Mouse (Mus musculus) retina, postnatal 1 day (tissue): ENCODE measurements around the gene Mdm2.
A peak's percentile ranks its signal among the peaks of the same experiment; 100 is the strongest.
"Not testable (repeated sequence)": the region's sequence is repeated elsewhere in the genome, so short reads cannot be mapped to it uniquely, and the experiment has no call there.

Source experiments
- DNase-seq: peaks from one replicate; pipeline ENCODE4 v3.0.0-alpha.2; 2012

Mdm2 gene

DNA sequence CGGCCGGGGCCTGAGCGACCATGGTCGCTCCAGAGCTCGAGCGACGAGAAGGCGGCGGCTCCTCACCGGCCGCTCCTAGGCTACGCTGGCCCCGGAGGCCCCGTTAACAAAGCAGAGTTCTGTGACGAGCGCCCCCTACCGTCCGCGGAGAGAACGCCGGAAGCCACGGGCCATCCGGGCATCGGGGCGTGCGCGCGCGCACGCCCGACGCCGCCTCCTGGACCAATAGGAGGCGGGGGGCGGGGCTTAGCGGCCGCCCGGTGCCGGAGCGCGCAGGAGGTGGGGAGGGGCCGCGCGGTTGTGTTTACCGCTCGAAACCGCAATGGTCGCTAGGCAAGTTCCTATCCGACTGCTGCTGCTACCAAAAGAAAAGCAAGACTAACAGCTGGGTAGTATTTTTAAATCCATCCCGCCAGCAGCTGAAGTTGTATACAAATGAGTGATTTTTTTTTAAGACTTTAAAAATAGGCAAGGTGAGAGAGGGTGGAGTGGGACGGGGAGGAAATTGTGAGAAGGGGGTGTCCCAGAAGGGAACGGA, at the start of gene Mdm2:
TSS of gene Mdm2 (minus strand) at position 155 of the 538 bp plus-strand sequence.
- DNase-seq = peak; percentile 95

DNA sequence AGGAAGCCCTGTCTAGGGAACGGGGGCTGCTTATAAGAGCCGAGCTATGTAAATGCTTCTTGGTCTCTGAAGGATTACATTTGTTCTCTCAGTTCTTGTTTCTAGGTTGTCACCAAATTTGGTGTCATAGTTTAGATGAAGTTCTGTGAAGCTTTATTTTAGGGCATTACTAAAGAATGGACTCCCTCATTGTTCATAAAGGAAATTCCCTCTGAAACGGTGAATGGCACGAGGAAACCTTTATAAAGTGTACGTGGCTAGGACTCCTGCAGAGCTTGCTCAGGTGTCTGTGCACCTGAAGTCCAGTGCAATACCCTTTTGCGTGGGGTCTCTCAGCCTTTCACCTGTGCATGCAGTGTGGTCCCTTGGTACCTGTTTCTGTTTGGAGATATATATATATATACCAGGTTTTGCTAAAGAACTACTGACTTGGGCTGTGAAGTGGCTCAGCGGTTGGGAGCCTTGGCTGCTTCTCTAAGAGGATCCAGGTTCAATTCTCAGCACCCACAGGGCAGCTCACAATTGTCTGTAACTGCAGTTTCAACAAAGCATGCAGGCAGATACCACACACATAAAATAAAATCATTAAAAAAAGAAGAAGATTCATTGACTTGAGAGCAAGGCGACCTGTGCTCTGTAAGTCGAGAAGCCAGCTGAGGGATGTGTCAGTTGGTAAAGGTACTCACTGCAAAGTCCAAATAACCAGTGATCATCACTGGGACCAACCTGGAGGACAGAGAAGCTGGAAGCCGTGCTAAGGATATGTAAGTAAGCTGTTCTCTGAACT, 49.5 kb upstream of the Mdm2 start:
- no peak for DNase-seq

DNA sequence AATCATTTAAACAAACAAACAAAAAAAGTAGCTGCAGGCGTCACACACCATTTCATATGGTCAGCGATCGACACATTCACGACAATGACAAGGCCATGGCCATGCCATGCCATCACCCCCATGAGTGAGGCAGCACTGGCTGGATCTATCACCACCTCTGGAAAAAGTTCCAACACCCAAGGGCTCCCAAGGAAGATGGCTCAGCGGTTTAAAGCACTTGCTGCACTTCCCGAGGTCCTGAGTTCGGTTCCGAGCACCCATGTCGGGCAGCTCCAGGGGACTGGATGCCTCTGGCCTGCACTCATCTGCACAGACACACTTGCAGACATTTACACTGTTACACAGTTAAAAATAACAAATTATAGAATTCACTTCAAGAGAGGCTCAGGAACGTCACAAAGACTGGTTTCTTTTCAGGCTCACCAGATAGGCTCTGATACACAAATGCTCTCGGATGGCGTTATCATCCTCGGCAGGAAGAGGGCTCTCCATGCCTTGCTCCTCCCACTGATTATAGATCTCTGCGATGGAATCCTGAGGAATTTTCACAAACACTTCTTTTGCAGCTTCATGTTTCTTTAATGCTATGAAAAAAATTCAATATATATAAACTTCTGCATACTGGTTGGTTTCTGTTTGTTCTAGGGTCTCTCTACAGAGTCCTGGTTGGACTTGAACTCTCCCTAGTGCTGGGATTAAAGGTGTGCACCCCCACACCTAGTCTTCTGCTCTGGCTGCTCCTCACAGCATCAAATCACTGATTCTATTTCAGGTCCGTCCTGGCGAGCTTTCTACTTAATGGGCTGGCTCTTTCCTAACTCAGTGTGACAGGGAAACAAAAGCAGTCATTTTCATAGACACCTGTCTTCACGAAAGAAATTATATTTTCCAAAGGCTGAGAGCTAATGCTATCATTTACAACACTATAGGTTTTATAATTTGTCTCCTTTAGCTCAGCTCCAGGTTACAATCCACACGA, 48.5 kb upstream of the Mdm2 start:
- no peak for DNase-seq

DNA sequence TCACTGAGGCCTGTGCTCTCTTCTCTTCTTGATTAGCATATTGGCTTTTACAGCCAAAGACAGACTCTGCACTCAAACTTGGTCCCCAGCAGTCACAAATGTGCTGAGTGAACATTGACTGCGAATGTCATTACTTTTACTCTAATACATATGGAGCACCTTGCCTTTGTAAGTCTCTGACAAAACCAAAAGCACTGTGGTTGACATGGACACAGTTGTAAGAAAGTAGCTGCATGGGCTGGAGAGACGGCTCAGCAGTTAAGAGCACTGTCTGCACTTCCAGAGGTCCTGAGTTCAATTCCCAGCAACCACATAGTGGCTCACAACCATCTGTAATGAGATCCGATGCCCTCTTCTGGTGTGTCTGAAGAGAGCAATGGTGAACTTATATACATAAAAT, 47.8 kb upstream of the Mdm2 start:
- DNase-seq = not testable (repeated sequence)

DNA sequence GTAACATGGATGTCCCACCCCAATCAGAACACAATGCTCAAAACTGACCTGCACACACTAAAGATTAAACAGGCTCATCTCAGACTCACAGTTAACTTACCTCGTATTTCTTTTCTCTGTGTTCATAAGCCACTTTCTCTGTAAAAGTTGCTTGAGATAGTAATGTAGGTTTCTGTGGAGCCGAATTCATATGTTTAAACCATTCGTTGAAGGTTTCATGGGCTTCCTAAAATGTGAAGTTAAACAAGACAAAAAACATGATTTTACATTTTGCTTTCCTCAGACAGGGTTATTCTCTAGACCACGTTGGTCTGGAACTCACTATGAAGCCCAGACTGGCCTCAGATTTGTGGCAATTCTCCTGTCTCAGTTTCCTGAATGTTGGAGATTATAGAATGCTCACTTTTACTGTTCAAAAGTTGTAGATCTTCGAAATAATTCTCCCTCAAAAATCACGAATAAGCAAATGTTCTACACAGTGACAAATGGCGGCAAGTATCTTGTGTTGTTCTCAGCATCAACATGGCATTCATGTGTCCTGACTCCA, 47.3 kb upstream of the Mdm2 start:
- no peak for DNase-seq

DNA sequence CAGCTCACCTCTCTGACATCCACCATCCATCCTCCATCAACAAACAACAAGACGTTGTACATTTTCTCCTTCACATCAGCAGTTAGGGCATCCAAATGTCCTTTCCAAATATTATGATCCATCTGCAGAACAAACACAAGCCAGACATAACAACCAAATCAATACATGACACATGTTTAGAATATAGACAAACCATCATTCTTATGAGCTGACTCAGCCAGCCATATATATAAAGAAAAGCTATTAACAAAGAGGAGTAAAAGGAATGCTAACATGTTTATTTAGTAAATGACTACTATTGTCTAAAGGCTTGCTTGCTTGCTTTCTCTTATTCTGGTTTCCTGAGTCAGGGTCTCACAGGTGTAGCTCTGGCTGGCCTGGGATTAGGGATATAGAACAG, 46.7 kb upstream of the Mdm2 start:
- DNase-seq = no peak

DNA sequence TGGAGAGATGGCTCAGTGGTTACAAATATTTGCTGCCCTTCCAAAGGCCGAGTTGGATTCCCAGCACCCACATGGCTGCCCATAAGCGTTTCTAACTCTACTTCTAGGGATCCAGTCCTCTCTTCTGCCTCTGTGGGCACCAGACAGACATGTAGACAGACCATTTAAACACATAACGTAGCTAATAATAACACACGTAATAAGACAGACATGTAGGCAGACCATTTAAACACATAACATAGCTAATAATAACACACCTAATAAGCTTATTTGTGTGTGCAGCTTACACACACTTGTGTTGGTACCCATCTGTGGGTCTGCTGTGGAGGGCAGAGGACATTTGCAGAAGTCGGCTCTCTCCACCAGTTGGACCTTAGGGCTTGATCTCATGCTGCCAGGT, 46.2 kb upstream of the Mdm2 start:
- no peak for DNase-seq

DNA sequence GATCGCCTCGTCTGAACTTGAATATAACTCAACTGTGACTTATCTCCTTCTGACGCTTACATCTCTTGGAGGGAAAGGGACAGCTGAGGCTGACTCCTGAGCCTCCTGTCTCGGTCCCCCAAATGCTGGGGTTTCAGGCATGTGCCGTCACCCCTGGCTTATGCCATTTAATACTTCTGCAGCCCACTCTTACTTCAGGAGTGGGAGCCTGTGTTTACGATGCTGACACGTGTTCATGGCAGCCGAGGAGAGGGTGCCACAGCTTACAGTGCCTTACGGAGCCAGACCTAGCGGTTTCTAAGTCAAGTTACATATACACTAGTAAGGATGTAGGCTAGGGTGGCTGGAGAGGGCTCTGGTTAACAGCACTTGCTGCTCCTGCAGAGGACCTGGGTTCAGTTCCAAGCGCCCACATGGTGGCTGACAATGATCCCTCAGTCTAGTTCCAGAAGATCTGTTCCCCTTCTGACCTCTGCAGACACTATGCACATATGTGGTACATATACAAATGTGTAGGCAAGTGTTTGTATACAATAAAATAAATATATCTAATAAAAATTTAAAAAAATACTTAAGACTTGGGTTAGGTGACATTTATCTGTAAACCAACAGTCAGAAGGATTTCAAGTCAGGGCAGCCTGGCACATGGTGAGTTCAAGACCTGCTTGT, 45.4 kb upstream of the Mdm2 start:
- DNase-seq = no peak

DNA sequence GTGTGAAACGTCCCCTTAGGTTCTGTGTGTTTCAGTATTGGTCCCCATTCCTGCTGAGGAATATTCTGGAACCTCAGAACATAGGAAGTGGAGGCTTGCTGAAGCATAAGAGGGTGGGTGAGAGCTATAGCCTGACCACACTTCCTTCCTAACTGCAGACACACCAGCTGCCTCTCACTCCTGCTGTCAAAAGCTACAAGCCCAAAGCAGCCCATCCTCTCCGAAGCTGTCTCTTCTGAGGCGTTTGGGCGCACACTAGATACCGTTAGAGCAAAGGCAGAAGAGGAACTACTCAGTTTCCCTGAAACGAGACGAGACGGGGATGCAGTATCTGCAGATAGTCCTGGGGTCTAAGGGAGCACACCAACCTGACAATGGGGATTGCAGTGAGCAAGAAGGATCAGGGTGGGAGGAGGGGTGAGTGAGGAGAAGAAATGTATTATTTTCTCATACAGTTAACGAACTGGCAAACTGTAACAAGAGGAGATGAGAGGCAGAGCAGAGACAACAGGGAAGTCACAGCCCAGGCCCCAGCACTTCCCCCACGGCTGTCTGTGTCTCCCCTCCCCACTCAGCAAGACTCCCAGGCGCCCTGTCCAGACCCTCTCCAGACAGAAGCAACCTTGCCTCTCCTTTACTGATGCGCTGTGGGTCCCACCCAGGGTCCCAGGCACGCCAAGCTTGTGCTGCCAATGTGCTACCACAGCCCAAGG, 44.7 kb upstream of the Mdm2 start:
- DNase-seq = no peak

DNA sequence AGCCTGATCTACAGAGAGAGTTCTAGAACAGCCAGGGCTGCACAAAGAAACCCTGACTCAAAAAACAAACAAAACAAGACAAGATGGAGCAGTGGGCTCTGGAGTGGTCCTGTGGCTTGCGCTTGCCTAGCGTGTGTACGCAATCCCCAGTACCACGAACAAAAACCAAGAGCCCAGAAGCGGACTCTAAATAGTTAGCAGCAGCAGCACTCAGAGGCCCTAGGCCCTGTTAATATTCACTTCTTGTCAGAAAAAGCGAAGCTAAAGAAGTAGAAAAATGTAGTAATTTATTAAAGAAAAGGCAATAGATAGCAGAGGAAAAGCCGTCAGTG, 44.0 kb upstream of the Mdm2 start:
- no peak for DNase-seq

DNA sequence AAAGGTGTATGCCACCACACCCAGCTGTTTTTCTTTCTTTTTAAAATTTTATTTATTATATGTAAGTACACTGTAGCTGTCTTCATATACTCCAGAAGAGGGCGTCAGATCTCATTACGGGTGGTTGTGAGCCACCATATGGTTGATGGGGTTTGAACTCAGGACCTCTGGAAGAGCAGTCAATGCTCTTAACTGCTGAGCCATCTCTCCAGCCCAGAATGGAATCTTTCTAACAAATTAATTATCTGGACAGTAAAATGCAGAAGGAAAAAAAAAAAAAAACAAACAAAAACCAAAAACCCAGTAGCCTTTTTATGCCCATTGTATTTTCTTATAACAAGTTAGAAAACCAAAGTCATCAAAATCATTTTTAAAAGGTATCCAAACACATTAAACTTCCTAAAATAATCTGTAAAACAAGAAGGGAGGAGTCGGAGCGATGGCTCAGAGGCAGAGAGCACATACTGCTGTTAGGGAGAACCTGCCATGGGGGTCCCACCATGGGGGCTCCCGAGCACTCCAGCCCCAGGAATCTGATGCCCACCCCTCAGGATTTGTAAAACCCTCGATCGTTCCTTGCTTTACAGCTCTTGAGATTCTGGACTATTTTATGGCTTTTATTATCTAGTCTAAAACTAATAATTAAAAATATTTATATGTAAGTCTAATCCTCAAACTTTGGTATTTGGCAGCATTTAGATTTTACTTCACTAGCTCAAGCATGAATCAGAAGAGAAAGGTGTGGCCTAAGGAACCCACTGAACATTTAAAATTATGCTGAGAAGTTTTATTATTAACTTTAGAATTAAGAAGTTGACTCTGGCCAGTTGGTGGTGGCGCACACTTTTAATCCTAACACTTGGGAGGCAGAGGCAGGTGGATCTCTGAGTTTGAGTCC, 43.4 kb upstream of the Mdm2 start:
- no peak for DNase-seq

DNA sequence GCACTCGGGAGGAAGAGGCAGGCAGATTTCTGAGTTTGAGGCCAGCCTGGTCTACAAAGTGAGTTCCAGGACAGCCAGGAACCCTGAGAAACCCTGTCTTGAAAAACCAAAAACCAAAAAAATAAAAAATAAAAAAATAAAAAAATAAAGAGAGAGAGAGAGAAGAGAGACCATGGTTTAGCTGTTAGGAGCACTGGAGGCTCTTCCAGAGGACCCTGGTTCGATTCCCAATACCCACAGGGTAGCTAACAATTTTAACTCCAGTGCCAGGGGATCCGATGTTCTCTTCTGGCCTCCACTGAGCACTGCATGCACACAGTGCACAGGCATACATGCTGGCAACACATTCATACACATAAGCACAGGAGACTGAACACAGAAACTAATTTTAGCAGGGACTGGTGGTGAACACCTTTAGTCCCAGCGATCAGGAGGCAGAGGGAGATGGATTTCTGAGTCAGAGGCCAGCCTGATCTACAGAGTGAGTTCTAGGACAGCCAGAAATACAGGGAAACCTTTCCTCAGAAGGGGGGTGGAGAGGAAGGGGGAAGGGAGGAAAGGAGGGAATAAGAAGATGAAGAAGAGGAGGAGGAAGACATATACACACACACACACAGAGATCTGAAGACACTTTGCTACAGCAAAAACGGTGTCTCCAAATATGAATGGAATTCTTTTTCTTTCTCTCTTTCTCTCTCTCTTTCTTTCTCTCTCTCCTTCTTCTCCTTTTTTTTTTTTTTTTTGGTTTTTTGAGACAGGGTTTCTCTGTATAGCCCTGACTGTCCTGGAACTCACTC, 42.5 kb upstream of the Mdm2 start:
- no peak for DNase-seq

DNA sequence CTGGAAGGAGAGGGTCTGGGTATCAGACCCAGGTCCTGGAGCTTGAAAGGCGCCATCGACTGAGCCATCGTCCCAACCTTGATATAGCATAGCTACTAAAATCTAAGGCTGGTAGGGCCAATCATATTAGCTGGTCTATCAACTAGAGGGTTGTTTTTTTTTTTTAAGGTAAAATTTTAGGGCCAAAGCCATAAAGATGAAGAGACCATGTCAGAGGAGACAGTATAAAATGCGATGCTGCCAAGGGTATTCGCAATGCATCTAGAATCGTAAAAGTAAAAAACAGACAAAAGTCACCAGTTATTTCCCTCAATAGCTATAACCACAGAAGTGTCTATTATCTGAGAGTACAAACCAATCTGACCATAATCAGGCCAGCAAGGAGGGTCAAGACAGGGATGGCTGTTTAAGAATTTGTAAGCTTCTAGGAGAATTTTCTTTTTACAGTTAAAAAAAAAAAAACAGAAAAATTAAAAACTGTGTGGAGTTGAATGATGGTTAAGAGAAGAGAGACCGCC, 41.8 kb upstream of the Mdm2 start:
- DNase-seq = no peak

DNA sequence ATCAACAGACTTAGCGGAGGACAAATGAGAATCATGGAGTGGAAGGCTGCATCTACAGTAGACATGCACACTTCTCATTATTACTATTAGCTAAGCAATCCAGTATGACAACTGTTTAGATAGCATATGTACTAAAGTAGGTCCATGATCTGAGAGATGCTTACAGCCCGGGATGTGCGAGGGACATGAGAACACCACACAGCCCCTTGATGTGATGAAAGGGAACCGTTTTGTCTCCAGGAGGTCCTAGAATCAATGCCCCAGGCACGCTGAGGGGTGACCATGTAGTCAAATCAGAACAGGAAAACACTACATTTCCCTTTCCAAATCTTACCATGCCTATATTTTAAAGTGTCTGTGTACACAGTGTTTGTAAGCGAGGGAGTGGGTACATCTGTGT, 41.2 kb upstream of the Mdm2 start:
- no peak for DNase-seq

DNA sequence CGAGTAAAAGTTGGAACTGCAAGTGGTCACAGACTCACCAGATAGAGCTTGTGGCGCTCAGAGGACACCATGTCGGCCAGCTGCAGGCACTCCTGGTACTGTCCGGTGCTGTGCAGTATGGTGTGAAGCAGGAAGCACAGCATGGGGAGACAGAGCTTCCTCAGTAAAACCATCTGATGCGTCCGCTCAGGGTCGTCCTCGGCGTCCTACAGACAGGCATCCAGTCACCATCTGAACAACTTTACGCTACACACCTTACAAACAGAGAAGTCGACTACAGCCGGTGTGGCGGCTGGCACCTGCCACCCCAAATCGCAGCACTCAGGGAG, 40.7 kb upstream of the Mdm2 start:
- DNase-seq = no peak

DNA sequence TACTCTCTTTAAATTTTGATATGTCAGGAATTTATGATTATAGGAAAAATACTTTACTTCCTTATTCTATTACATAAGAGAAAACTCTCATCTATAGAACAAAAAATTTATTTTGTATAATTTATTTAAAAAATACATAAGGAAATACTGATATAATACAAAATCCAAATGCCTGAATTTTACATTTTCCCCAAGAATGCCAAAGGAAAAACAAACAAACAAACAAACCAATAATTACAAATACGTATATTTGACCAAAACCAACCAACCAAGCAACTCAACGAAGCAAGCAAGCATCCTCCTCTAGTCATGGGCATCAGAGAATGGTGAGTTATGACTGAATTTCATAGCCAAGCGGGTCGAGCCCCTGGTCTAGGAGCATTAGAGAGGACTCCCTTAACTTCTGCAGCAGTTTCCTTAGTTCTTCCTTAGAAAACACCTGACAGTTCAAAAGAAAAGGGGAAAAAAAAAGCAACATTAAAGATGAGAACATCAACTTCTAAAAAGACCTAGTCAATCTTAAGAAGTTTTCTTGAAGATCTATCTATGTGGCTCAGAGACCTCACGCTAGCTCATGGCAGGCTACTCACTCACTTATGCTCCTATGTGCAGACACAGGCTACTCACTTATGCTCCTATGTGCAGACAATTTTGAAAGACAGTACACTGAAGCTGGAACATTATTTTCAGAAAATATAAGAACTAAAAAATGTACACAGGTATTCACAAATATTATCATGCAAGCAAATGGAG, 40.1 kb upstream of the Mdm2 start:
- no peak for DNase-seq

DNA sequence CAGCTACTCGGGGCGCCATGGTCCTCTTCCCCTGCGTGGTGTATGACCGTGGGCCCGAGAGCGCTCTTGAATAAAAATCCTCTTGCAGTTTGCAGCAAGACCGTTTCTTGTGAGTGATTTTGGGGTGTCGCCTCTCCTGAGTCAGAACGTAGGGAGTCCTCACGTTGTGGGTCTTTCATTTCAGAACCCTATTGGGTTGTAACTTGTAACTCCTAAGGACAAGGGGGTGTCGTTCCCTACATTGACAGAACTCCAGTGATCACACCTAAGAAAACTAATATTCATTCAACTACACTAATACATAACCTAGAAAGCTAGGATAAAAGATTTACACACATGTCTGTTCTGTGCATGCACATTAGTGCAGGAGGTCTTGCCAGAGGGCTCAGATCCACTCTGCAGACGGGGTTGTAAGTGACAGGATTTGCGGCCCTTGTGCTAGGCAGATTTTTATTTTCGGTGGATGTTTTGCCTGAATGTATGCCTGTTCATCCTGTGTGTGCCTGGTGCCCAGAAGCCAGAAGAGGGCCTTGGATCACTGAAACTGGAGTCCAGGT, 39.3 kb upstream of the Mdm2 start:
- no peak for DNase-seq

DNA sequence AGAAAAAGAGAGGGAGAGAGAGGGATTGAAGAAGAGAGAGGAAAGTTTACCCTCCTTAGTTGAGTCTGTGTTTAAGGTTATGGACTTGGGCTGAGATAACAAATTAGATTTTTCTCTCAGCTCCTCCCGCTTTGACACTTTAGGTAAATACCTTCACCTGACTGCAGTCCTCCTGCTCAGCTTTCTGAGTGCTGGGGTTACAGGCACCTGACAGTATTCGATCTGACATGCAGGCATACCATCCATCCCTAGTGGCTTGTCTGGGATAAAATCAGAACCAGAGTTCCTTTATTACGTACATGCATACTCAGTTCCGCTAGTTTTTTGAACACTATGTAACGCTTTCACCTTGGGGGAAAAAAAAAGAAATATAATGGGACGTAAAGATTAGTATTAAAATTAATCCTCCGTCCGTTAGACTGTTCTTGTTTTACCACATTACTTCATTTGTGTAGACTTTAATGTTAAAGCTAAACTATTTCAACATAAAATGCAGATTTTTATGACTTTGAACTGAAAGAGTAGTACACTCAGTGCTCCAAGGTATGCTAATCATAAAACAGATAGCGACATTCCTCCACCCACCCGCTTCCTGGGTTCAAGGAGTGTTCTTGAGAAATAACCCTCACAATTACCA, 38.6 kb upstream of the Mdm2 start:
- DNase-seq = no peak
